ENCODE assay signal across 9 mouse cellular contexts in genomic region chr3:130607924-130608323, GRCm38 (mm10). TPM values are rescaled to one million over a fixed set of nuclear protein-coding genes. Genes with fewer than 3 reads are reported as not detected.
A peak's percentile ranks its signal among the peaks of the same experiment; 100 is the strongest.
DNase-seq lines count a peak whose midpoint lies in the region; ATAC-seq and TF ChIP-seq lines count a peak whose summit lies in the region.
"Had no signal": no experiment of that assay in that cellular context is flagged by ENCODE, and none has a peak within 500 bp of the region (broad histone marks: within the 10 kb centered on the region; RNA-seq: fewer than 3 reads in every experiment).

No protein-coding gene starts in this region.

- WGBS in midbrain, embryonic 14.5 days, result 88% methylated on average over 2 of the region's 2 CpGs
- 91% methylated on average over 2 of the region's 2 CpGs for WGBS in midbrain, embryonic 15.5 days
- WGBS in embryonic facial prominence, embryonic 14.5 days, result 77% methylated on average over 2 of the region's 2 CpGs

- no peaks in the 10 kb centered on the region for H3K36me3 ChIP-seq in midbrain, embryonic 14.5 days (ENCODE audit: control insufficient read depth, insufficient read depth, low read length)
- no peaks in the 10 kb centered on the region for H3K36me3 ChIP-seq in midbrain, embryonic 15.5 days (replicated peaks)
- H3K36me3 ChIP-seq in embryonic facial prominence, embryonic 14.5 days (ENCODE audit: control insufficient read depth, insufficient read depth, low read length), result no peaks in the 10 kb centered on the region

- no peak for DNase-seq in gastrocnemius, adult 2 months
- DNase-seq in gastrocnemius, adult 8-10 months (ENCODE audit: low spot score in 2 of 2), result no peak
- DNase-seq in midbrain, embryonic 14.5 days, result peak; percentile 20
- peak; percentile 34 for DNase-seq in embryonic facial prominence, embryonic 14.5 days (ENCODE audit: low spot score)
- peak; percentile 4 for DNase-seq in skeletal muscle tissue, adult 2 months (ENCODE audit: low read depth, low spot score)
- no peak for DNase-seq in thymus, postnatal 0 days (ENCODE audit: low spot score)
- DNase-seq in urinary bladder, adult 18-20 months (ENCODE audit: low spot score in 2 of 2), result no peak

- TF ChIP-seq CTCF in gastrocnemius, adult 2 months (IDR thresholded peaks at IDR 0.05), result peak; percentile 58

- no peak for ATAC-seq in midbrain, embryonic 14.5 days (ENCODE audit: low FRiP score, low TSS enrichment)
- ATAC-seq in midbrain, embryonic 15.5 days (replicated peaks), result no peak
- ATAC-seq in embryonic facial prominence, embryonic 14.5 days (ENCODE audit: low read depth), result no peak

- H3K4me2 ChIP-seq in midbrain, embryonic 14.5 days (ENCODE audit: low read length), result no peak overlapping the region
- H3K4me2 ChIP-seq in midbrain, embryonic 15.5 days, result no peak overlapping the region
- H3K4me2 ChIP-seq in embryonic facial prominence, embryonic 14.5 days (ENCODE audit: low read depth, low read length), result no peak overlapping the region

- H3K27ac ChIP-seq in gastrocnemius, adult 2 months, result no peak overlapping the region
- no peak overlapping the region for H3K27ac ChIP-seq in midbrain, embryonic 14.5 days (replicated peaks; ENCODE audit: low read depth, low read length)
- H3K27ac ChIP-seq in midbrain, embryonic 15.5 days, result no peak overlapping the region
- H3K27ac ChIP-seq in embryonic facial prominence, embryonic 14.5 days (replicated peaks; ENCODE audit: low read depth, low read length), result no peak overlapping the region

- no peak overlapping the region for H3K9ac ChIP-seq in midbrain, embryonic 14.5 days (replicated peaks; ENCODE audit: low read length)
- no peak overlapping the region for H3K9ac ChIP-seq in midbrain, embryonic 15.5 days
- no peak overlapping the region for H3K9ac ChIP-seq in embryonic facial prominence, embryonic 14.5 days (ENCODE audit: low read depth, low read length)

- H3K9me3 ChIP-seq in midbrain, embryonic 14.5 days (ENCODE audit: control insufficient read depth, low read length), result no peaks in the 10 kb centered on the region
- H3K9me3 ChIP-seq in midbrain, embryonic 15.5 days, result no peaks in the 10 kb centered on the region
- H3K9me3 ChIP-seq in embryonic facial prominence, embryonic 14.5 days (ENCODE audit: control insufficient read depth, low read length), result no peaks in the 10 kb centered on the region

- no peak overlapping the region for H3K4me3 ChIP-seq in gastrocnemius, adult 2 months
- H3K4me3 ChIP-seq in midbrain, embryonic 14.5 days (replicated peaks; ENCODE audit: low read depth, low read length), result no peak overlapping the region
- H3K4me3 ChIP-seq in midbrain, embryonic 15.5 days, result no peak overlapping the region
- no peak overlapping the region for H3K4me3 ChIP-seq in embryonic facial prominence, embryonic 14.5 days (ENCODE audit: low read depth, low read length)

- H3K4me1 ChIP-seq in midbrain, embryonic 14.5 days (ENCODE audit: control insufficient read depth, insufficient read depth, low read length), result no peaks in the 10 kb centered on the region
- no peaks in the 10 kb centered on the region for H3K4me1 ChIP-seq in midbrain, embryonic 15.5 days
- no peaks in the 10 kb centered on the region for H3K4me1 ChIP-seq in embryonic facial prominence, embryonic 14.5 days (ENCODE audit: control insufficient read depth, insufficient read depth, low read length)

- no peaks in the 10 kb centered on the region for H3K27me3 ChIP-seq in midbrain, embryonic 14.5 days (ENCODE audit: control insufficient read depth, insufficient read depth, low read length)
- H3K27me3 ChIP-seq in midbrain, embryonic 15.5 days (replicated peaks), result no peaks in the 10 kb centered on the region
- H3K27me3 ChIP-seq in embryonic facial prominence, embryonic 14.5 days (replicated peaks; ENCODE audit: control insufficient read depth, insufficient read depth, low read length), result no peaks in the 10 kb centered on the region

- intact Hi-C loops in gastrocnemius, adult 2 months (cut with DNase I), result no loop called here

RNA-seq across cellular contexts. Expression of gene Etnppl, which starts 9.3 kb away (rescaled TPM):
- not detected for total RNA-seq in gastrocnemius, adult 2 months (2021)
- under 1 TPM in 1 of 4 experiments, not detected in 3; 0.19 TPM for total RNA-seq in gastrocnemius, adult 8-10 months (2022)
- polyA plus RNA-seq in midbrain, embryonic 14.5 days (2014; fragmentation: Nextera tagmentation; extraction: Ambion mirVana), result not detected in 2 replicates
- not detected in 2 replicates for polyA plus RNA-seq in midbrain, embryonic 15.5 days (2015; fragmentation: Nextera tagmentation; extraction: Ambion mirVana)
- 0.16 and 0.22 TPM in 2 replicates for polyA plus RNA-seq in embryonic facial prominence, embryonic 14.5 days (2014; fragmentation: Nextera tagmentation; extraction: Ambion mirVana)
- polyA plus RNA-seq in thymus, postnatal 0 days (2015; fragmentation: Nextera tagmentation; extraction: Ambion mirVana), result 0.08 TPM in 1 of 2 replicates, not detected in the other
- total RNA-seq: MEL had no signal

Comparison
In these comparisons a context has a peak if more than half of its experiments do, and no peak if none do; other contexts are left out.
1. DNase-seq: peak in midbrain, embryonic 14.5 days (single experiment), embryonic facial prominence, embryonic 14.5 days (single experiment) and skeletal muscle tissue, adult 2 months (single experiment); none in gastrocnemius, adult 2 months (single experiment), gastrocnemius, adult 8-10 months (0 of 2), thymus, postnatal 0 days (single experiment) and urinary bladder, adult 18-20 months (0 of 2).